Mouse (Mus musculus) thymus, postnatal 0 days (tissue): ENCODE measurements at regions not wholly inside any gene's neighbourhood (a gene's known extent, or its start where the extent isn't known, plus 50 kb on each side); places are given as distances from the start of the nearest gene placed in this dataset.

Experiments
- DNase-seq: peaks from one replicate; pipeline ENCODE4 v3.0.0-alpha.2; 2015; ENCODE audit warnings: low spot score

GRCm38 (mm10) chr17:76205082-76205481, 653.3 kb upstream of the Fam98a start:
- DNase-seq: no peak

- no peak for DNase-seq
Measured at GRCm38 (mm10) chr17:76184813-76185212, 633.1 kb upstream of the Fam98a start.

- DNase-seq: no peak
Measured at GRCm38 (mm10) chr17:76136660-76137495, 585.1 kb upstream of the Fam98a start.

GRCm38 (mm10) chr17:76134030-76134429, 582.3 kb upstream of the Fam98a start:
- DNase-seq: no peak

- no peak for DNase-seq
Measured at GRCm38 (mm10) chr17:76125260-76125659, 573.5 kb upstream of the Fam98a start.

GRCm38 (mm10) chr17:76111315-76112195, 559.8 kb upstream of the Fam98a start:
- no peak for DNase-seq

- no peak for DNase-seq
Measured at GRCm38 (mm10) chr17:76110856-76111255, 559.1 kb upstream of the Fam98a start.

- no peak for DNase-seq
Measured at GRCm38 (mm10) chr17:76083536-76083935, 531.8 kb upstream of the Fam98a start.

GRCm38 (mm10) chr17:76081780-76082179, 530.0 kb upstream of the Fam98a start:
- DNase-seq: no peak

- DNase-seq: no peak
Measured at GRCm38 (mm10) chr17:76046438-76046837, 494.7 kb upstream of the Fam98a start.

GRCm38 (mm10) chr17:76032710-76033109, 481.0 kb upstream of the Fam98a start:
- no peak for DNase-seq

GRCm38 (mm10) chr17:76008011-76008410, 456.3 kb upstream of the Fam98a start:
- no peak for DNase-seq

- no peak for DNase-seq
Measured at GRCm38 (mm10) chr17:76002836-76003235, 451.1 kb upstream of the Fam98a start.

- no peak for DNase-seq
Measured at GRCm38 (mm10) chr17:75961371-75961770, 409.6 kb upstream of the Fam98a start.

- no peak for DNase-seq
Measured at GRCm38 (mm10) chr17:75936686-75937380, 385.1 kb upstream of the Fam98a start.

GRCm38 (mm10) chr17:75931022-75931421, 379.3 kb upstream of the Fam98a start:
- DNase-seq: no peak

GRCm38 (mm10) chr17:75920240-75920639, 368.5 kb upstream of the Fam98a start:
- DNase-seq: no peak

GRCm38 (mm10) chr17:75917020-75917419, 365.3 kb upstream of the Fam98a start:
- no peak for DNase-seq

GRCm38 (mm10) chr17:75916590-75916989, 364.8 kb upstream of the Fam98a start:
- no peak for DNase-seq

GRCm38 (mm10) chr17:75915256-75915655, 363.5 kb upstream of the Fam98a start:
- DNase-seq: no peak

- no peak for DNase-seq
Measured at GRCm38 (mm10) chr17:75907085-75907484, 355.3 kb upstream of the Fam98a start.

GRCm38 (mm10) chr17:75906643-75907042, 354.9 kb upstream of the Fam98a start:
- DNase-seq: no peak
